Mouse (Mus musculus) cerebellum, adult 18-20 months (tissue): ENCODE data around the gene Gtf3a.
A peak's percentile ranks its signal among the peaks of the same experiment; 100 is the strongest.
"Not testable (repeated sequence)": the region's sequence is repeated elsewhere in the genome, so short reads cannot be mapped to it uniquely, and the experiment has no call there.

Experiments used
- DNase-seq, 2 experiments: peaks; one replicate each; pipeline ENCODE4 v3.0.0; 2021

Gene Gtf3a

GRCm38 (mm10) chr5:146948508-146949088 is at the start of gene Gtf3a:
Gene Gtf3a, plus strand, starts transcription at chr5:146948657.
- DNase-seq, result peak; percentile 75 to 86

GRCm38 (mm10) chr5:146900331-146900730 is 48.1 kb upstream of the Gtf3a start:
- DNase-seq, result no peak

- DNase-seq, result no peak
These were observed 47.0 kb upstream of the Gtf3a start for GRCm38 (mm10) chr5:146901501-146901900.

- DNase-seq, result peak; percentile 69 to 81
These were observed 44.1 kb upstream of the Gtf3a start for GRCm38 (mm10) chr5:146904404-146904803.

- peak; percentile 61 to 78 for DNase-seq
These were observed 42.8 kb upstream of the Gtf3a start for GRCm38 (mm10) chr5:146905486-146906172.

- no peak for DNase-seq
These were observed 40.9 kb upstream of the Gtf3a start for GRCm38 (mm10) chr5:146907533-146907932.

GRCm38 (mm10) chr5:146908629-146909028 is 39.8 kb upstream of the Gtf3a start:
- no peak for DNase-seq

- no peak for DNase-seq
These were observed 36.3 kb upstream of the Gtf3a start for GRCm38 (mm10) chr5:146912206-146912605.

GRCm38 (mm10) chr5:146913355-146913754 is 35.1 kb upstream of the Gtf3a start:
- no peak for DNase-seq

GRCm38 (mm10) chr5:146914088-146914766 is 34.2 kb upstream of the Gtf3a start:
- DNase-seq, result peak; percentile 32 to 49

GRCm38 (mm10) chr5:146916273-146916672 is 32.2 kb upstream of the Gtf3a start:
- no peak for DNase-seq

GRCm38 (mm10) chr5:146916806-146917205 is 31.7 kb upstream of the Gtf3a start:
- DNase-seq, result no peak

GRCm38 (mm10) chr5:146917357-146917756 is 31.1 kb upstream of the Gtf3a start:
- DNase-seq, result not testable (repeated sequence)

GRCm38 (mm10) chr5:146919874-146920273 is 28.6 kb upstream of the Gtf3a start:
- DNase-seq, result no peak

- no peak for DNase-seq
These were observed 27.9 kb upstream of the Gtf3a start for GRCm38 (mm10) chr5:146920314-146921161.

GRCm38 (mm10) chr5:146921224-146921623 is 27.2 kb upstream of the Gtf3a start:
- DNase-seq, result no peak

- no peak for DNase-seq
These were observed 24.9 kb upstream of the Gtf3a start for GRCm38 (mm10) chr5:146923547-146923946.

- DNase-seq, result no peak
These were observed 21.8 kb upstream of the Gtf3a start for GRCm38 (mm10) chr5:146926673-146927072.

GRCm38 (mm10) chr5:146931422-146931821 is 17.0 kb upstream of the Gtf3a start:
- DNase-seq, result no peak

- no peak for DNase-seq
These were observed 16.4 kb upstream of the Gtf3a start for GRCm38 (mm10) chr5:146931904-146932553.

- DNase-seq, result no peak
These were observed 15.0 kb upstream of the Gtf3a start for GRCm38 (mm10) chr5:146933466-146933865.
